Mouse (Mus musculus) limb, embryonic 14.5 days (tissue): ENCODE results near the gene Stard3. TPM values are rescaled to one million over a fixed set of nuclear protein-coding genes. Genes with fewer than 3 reads are reported as not detected.

Experiments
- ATAC-seq: fragments of 200-750 bp; cut with Nextera tagmentation; 2 replicates; pipeline ENCODE4 v1.8.0; 2017; ENCODE audit warnings: low read depth, moderate number of reproducible peaks, moderate TSS enrichment; ENCODE audit not compliant: low FRiP score
- DNase-seq: peaks from one replicate; pipeline ENCODE4 v3.0.0-alpha.2; 2015; ENCODE audit warnings: low spot score
- H3K27ac ChIP-seq: fragments of 300-500 bp; sonication (generic); replicated peaks from 2 replicates; pipeline ENCODE4 v1.5.1; 2014; ENCODE audit warnings: low read depth, mild to moderate bottlenecking, low read length, moderate library complexity, mixed read lengths
- H3K27me3 ChIP-seq: fragments of 300-500 bp; sonication (generic); 2 replicates; pipeline ENCODE4 v1.6.1; 2014; ENCODE audit warnings: low read length, mixed read lengths; ENCODE audit not compliant: control insufficient read depth, insufficient read depth
- H3K36me3 ChIP-seq: fragments of 300-500 bp; sonication (generic); 2 replicates; pipeline ENCODE4 v1.6.1; 2014; ENCODE audit warnings: mild to moderate bottlenecking, low read length, moderate library complexity, mixed read lengths; ENCODE audit not compliant: control insufficient read depth, insufficient read depth
- H3K4me1 ChIP-seq: fragments of 300-500 bp; sonication (generic); 2 replicates; pipeline ENCODE4 v1.6.1; 2014; ENCODE audit warnings: antibody characterized with exemption, low read length, mixed read lengths; ENCODE audit not compliant: control insufficient read depth, insufficient read depth
- H3K4me2 ChIP-seq: fragments of 300-500 bp; sonication (generic); replicated peaks from 2 replicates; pipeline ENCODE4 v1.6.1; 2014; ENCODE audit warnings: low read depth, mild to moderate bottlenecking, low read length, moderate library complexity; ENCODE audit not compliant: severe bottlenecking
- H3K4me3 ChIP-seq: fragments of 300-500 bp; sonication (generic); replicated peaks from 2 replicates; pipeline ENCODE4 v1.5.1; 2014; ENCODE audit warnings: low read length
- H3K9ac ChIP-seq: fragments of 300-500 bp; sonication (generic); 2 replicates; pipeline ENCODE4 v1.6.1; 2014; ENCODE audit warnings: mild to moderate bottlenecking, low read depth, low read length, moderate library complexity; ENCODE audit not compliant: severe bottlenecking
- H3K9me3 ChIP-seq: fragments of 300-500 bp; sonication (generic); 2 replicates; pipeline ENCODE4 v1.6.1; 2016; ENCODE audit warnings: low read length; ENCODE audit not compliant: control insufficient read depth
- POLR2A ChIP-seq: fragments of 200-500 bp; IDR thresholded peaks from 2 replicates; pipeline ENCODE4 v1.8.0; 2012; ENCODE audit warnings: inconsistent platforms, mild to moderate bottlenecking, moderate library complexity, borderline replicate concordance; ENCODE audit not compliant: insufficient read depth, insufficient read length; ENCODE audit errors: extremely low read depth
- WGBS: fragments of 180-500 bp; shearing (Covaris S2); extraction: QIAGEN DNeasy Blood & Tissue Kit; methylation state at CpG from one replicate; pipeline ENCODE4 v1.1.7; 2014; 5-methylcytosine and 5-hydroxymethylcytosine counted together
- polyA plus RNA-seq, 2 experiments: library from polyadenylated mRNA; depleted of rRNA in 1 of 2; stranded (reverse) in 1 of 2; unstranded in 1 of 2; fragments of >200 nt; fragmentation: Nextera tagmentation in 1 of 2; extraction: Ambion mirVana in 1 of 2; gene quantifications; 2 replicates each; pipeline versions ENCODE4 v1.2.1 to v1.2.3; 2012 to 2014

Stard3 gene
- polyA plus RNA-seq, 2 experiments: 36.9 to 78.2 TPM

GRCm38 (mm10) chr11:98400161-98400726 lies 42.1 kb downstream of the Stard3 start, which contains the start of gene Pgap3:
Pgap3 (minus strand) TSS chr11:98400490.
- Histone ChIP-seq H3K27ac (peak within 1 kb of the TSS; percentile 86), H3K4me3 (peak within 1 kb of the TSS; percentile 52), H3K4me2 (peak within 1 kb of the TSS; percentile 67), H3K27me3 (no peaks in the 10 kb centered on the region), H3K36me3 (no peaks in the 10 kb centered on the region), H3K9me3 (no peaks in the 10 kb centered on the region), H3K4me1 (peaks cover 4% of the 10 kb centered on the region; the same call in 1 of the 2 replicates), H3K9ac (peak within 1 kb of the TSS; percentile 62)
- 3% methylated on average over 33 of the region's 40 CpGs for WGBS
- peak; percentile 93 for DNase-seq
- TF ChIP-seq POLR2A: peak; percentile 33; the same call in 1 of the 2 replicates
- ATAC-seq: peak; percentile 95

- 60% methylated on average over 3 of the region's 3 CpGs for WGBS
- H3K27me3 ChIP-seq: no peaks in the 10 kb centered on the region
These were observed 42.6 kb downstream of the Stard3 start for GRCm38 (mm10) chr11:98400816-98401215.

GRCm38 (mm10) chr11:98406621-98407020 lies 48.5 kb downstream of the Stard3 start:
- no peaks in the 10 kb centered on the region for H3K9me3 ChIP-seq
- H3K4me3 ChIP-seq: no peak overlapping the region
- 70% methylated on average over 6 of the region's 6 CpGs for WGBS
- H3K4me2 ChIP-seq: no peak overlapping the region
- ATAC-seq (no peak), DNase-seq (no peak)
- TF ChIP-seq POLR2A: no peak
- no peak overlapping the region for H3K9ac ChIP-seq
- peaks cover 13% of the 10 kb centered on the region for H3K4me1 ChIP-seq
- H3K27ac ChIP-seq: no peak overlapping the region
- no peaks in the 10 kb centered on the region for H3K36me3 ChIP-seq
- no peaks in the 10 kb centered on the region for H3K27me3 ChIP-seq

More at GRCm38 (mm10) chr11:98400816-98401215, 42.6 kb downstream of the Stard3 start:
- Histone ChIP-seq H3K27ac (peak overlapping the region; percentile 86), H3K9ac (peak overlapping the region; percentile 62), H3K36me3 (no peaks in the 10 kb centered on the region), H3K4me3 (peak overlapping the region; percentile 52), H3K9me3 (no peaks in the 10 kb centered on the region), H3K4me2 (peak overlapping the region; percentile 67), H3K4me1 (peaks cover 4% of the 10 kb centered on the region; the same call in 1 of the 2 replicates)
- no peak for TF ChIP-seq POLR2A
- no peak for DNase-seq
- ATAC-seq: no peak

GRCm38 (mm10) chr11:98408872-98409271 lies 50.7 kb downstream of the Stard3 start:
- DNase-seq (no peak), ATAC-seq (no peak)
- Histone ChIP-seq H3K9me3 (no peaks in the 10 kb centered on the region), H3K36me3 (no peaks in the 10 kb centered on the region), H3K27ac (peak overlapping the region; percentile 43), H3K9ac (peak overlapping the region; percentile 47), H3K4me1 (peaks cover 17% of the 10 kb centered on the region), H3K27me3 (no peaks in the 10 kb centered on the region), H3K4me3 (peak overlapping the region; percentile 11; the same call in 1 of the 2 replicates), H3K4me2 (peak overlapping the region; percentile 35)
- WGBS: 57% methylated on average over 8 of the region's 8 CpGs
- TF ChIP-seq POLR2A: no peak

- no peak for ATAC-seq
- TF ChIP-seq POLR2A: no peak
- Histone ChIP-seq H3K27ac (peak overlapping the region; percentile 43), H3K9ac (peak overlapping the region; percentile 47), H3K36me3 (no peaks in the 10 kb centered on the region), H3K4me1 (peaks cover 21% of the 10 kb centered on the region), H3K4me3 (peak overlapping the region; percentile 11; the same call in 1 of the 2 replicates), H3K27me3 (no peaks in the 10 kb centered on the region), H3K9me3 (no peaks in the 10 kb centered on the region), H3K4me2 (peak overlapping the region; percentile 35)
- WGBS: 6% methylated on average over 10 of the region's 10 CpGs
- peak; percentile 38 for DNase-seq
These were observed 51.2 kb downstream of the Stard3 start for GRCm38 (mm10) chr11:98409341-98409822.
